ENCODE assay signal across 29 mouse cellular contexts in genomic region chr17:88031755-88032154, GRCm38 (mm10). TPM values are rescaled to one million over a fixed set of nuclear protein-coding genes. Genes with fewer than 3 reads are reported as not detected.
DNase-seq lines count a peak whose midpoint lies in the region; ATAC-seq and TF ChIP-seq lines count a peak whose summit lies in the region.
"Had no signal": no experiment of that assay in that cellular context is flagged by ENCODE, and none has a peak within 500 bp of the region (broad histone marks: within the 10 kb centered on the region; RNA-seq: fewer than 3 reads in every experiment).

No protein-coding gene starts in this region.

- peaks cover 0 to 45% of the 10 kb centered on the region in 2 experiments; a peak in 2 of 4 replicates for H3K36me3 ChIP-seq in MEL (ENCODE audit: control insufficient read depth in 1 of 2, insufficient read depth in 2 of 2, low read length in 2 of 2)
- H3K36me3 ChIP-seq in liver, embryonic 11.5 days (ENCODE audit: control insufficient read depth, insufficient read depth, low read length) = no peaks in the 10 kb centered on the region
- H3K36me3 ChIP-seq in liver, embryonic 16.5 days (ENCODE audit: control insufficient read depth, insufficient read depth) = no peaks in the 10 kb centered on the region
- no peaks in the 10 kb centered on the region for H3K36me3 ChIP-seq in heart, embryonic 10.5 days
- H3K36me3 ChIP-seq in midbrain, postnatal 0 days (ENCODE audit: insufficient read depth, low read length) = no peaks in the 10 kb centered on the region
- H3K36me3 ChIP-seq: embryonic facial prominence, embryonic 13.5 days; heart, embryonic 12.5 days; hindbrain, embryonic 13.5 days; neural tube, embryonic 15.5 days had no signal

- no peaks in the 10 kb centered on the region for H3K27me3 ChIP-seq in MEL (ENCODE audit: control insufficient read depth in 1 of 2, insufficient read depth in 2 of 2, low read length in 2 of 2)
- no peaks in the 10 kb centered on the region for H3K27me3 ChIP-seq in liver, embryonic 11.5 days (replicated peaks; ENCODE audit: control insufficient read depth, insufficient read depth, low read length)
- H3K27me3 ChIP-seq in liver, embryonic 16.5 days (ENCODE audit: control insufficient read depth, insufficient read depth, low read depth, low read length) = no peaks in the 10 kb centered on the region
- H3K27me3 ChIP-seq in heart, embryonic 10.5 days (ENCODE audit: insufficient read depth, poor library complexity, severe bottlenecking) = no peaks in the 10 kb centered on the region
- no peaks in the 10 kb centered on the region for H3K27me3 ChIP-seq in midbrain, postnatal 0 days (ENCODE audit: insufficient read depth, low read length)
- H3K27me3 ChIP-seq: embryonic facial prominence, embryonic 13.5 days; forebrain, embryonic 13.5 days; heart, embryonic 12.5 days; hindbrain, embryonic 13.5 days; neural tube, embryonic 15.5 days had no signal

- H3K79me2 ChIP-seq in MEL (ENCODE audit: control insufficient read depth, insufficient read depth, low read length, poor library complexity) = peaks cover 46% of the 10 kb centered on the region

- WGBS in liver, embryonic 11.5 days = 62% methylated on average over 5 of the region's 5 CpGs
- 42% methylated on average over 5 of the region's 5 CpGs for WGBS in liver, embryonic 16.5 days (ENCODE audit: insufficient replicate concordance)
- 83% methylated on average over 5 of the region's 5 CpGs for WGBS in heart, embryonic 10.5 days
- WGBS in midbrain, postnatal 0 days = 89% methylated on average over 5 of the region's 5 CpGs

- H3K9me3 ChIP-seq in MEL (replicated peaks; ENCODE audit: insufficient read depth, low read length) = no peaks in the 10 kb centered on the region
- H3K9me3 ChIP-seq in liver, embryonic 11.5 days (ENCODE audit: control insufficient read depth, low read length) = no peaks in the 10 kb centered on the region
- no peaks in the 10 kb centered on the region for H3K9me3 ChIP-seq in liver, embryonic 16.5 days (replicated peaks; ENCODE audit: control insufficient read depth, low read length)
- H3K9me3 ChIP-seq in heart, embryonic 10.5 days = no peaks in the 10 kb centered on the region
- no peaks in the 10 kb centered on the region for H3K9me3 ChIP-seq in midbrain, postnatal 0 days (ENCODE audit: low read length)
- H3K9me3 ChIP-seq: embryonic facial prominence, embryonic 13.5 days; forebrain, embryonic 13.5 days; heart, embryonic 12.5 days; hindbrain, embryonic 13.5 days; neural tube, embryonic 15.5 days had no signal

- peaks cover 31 to 32% of the 10 kb centered on the region in 2 experiments for H3K4me1 ChIP-seq in MEL (ENCODE audit: control insufficient read depth in 1 of 2, insufficient read depth in 2 of 2, low read length in 2 of 2)
- H3K4me1 ChIP-seq in liver, embryonic 11.5 days (replicated peaks; ENCODE audit: control insufficient read depth, insufficient read depth, low read length) = peaks cover 32% of the 10 kb centered on the region
- H3K4me1 ChIP-seq in liver, embryonic 16.5 days (ENCODE audit: control insufficient read depth, low read depth, low read length) = peaks cover 35% of the 10 kb centered on the region
- peaks cover 16% of the 10 kb centered on the region for H3K4me1 ChIP-seq in heart, embryonic 10.5 days
- no peaks in the 10 kb centered on the region for H3K4me1 ChIP-seq in midbrain, postnatal 0 days (ENCODE audit: insufficient read depth, low read length)

- no peak for TF ChIP-seq POLR2A in MEL (IDR thresholded peaks at IDR 0.05; ENCODE audit: control insufficient read depth in 1 of 2, insufficient read depth in 1 of 2, low read depth in 1 of 2, low read length in 2 of 2, poor library complexity in 1 of 2)

- peak; percentile 64 for TF ChIP-seq EP300 in MEL (IDR thresholded peaks at IDR 0.05; ENCODE audit: low read depth in 1 of 2, low read length in 2 of 2)

- H3K27ac ChIP-seq in MEL (ENCODE audit: control insufficient read depth, low read depth, low read length) = 0 out of 2 replicates have a peak overlapping the region, but pooled peaks have one; percentile 31
- H3K27ac ChIP-seq in liver, embryonic 11.5 days (ENCODE audit: low read depth, low read length) = no peak overlapping the region
- H3K27ac ChIP-seq in liver, embryonic 16.5 days (ENCODE audit: low read length) = peak overlapping the region; percentile 45
- H3K27ac ChIP-seq in heart, embryonic 10.5 days = no peak overlapping the region
- no peak overlapping the region for H3K27ac ChIP-seq in midbrain, postnatal 0 days (ENCODE audit: low read depth, low read length)
- H3K27ac ChIP-seq: embryonic facial prominence, embryonic 13.5 days; forebrain, embryonic 13.5 days; hindbrain, embryonic 13.5 days; kidney, postnatal 0 days had no signal

- H3K9ac ChIP-seq in MEL (ENCODE audit: control insufficient read depth, low read depth, low read length, poor library complexity, severe bottlenecking) = no peak overlapping the region
- no peak overlapping the region for H3K9ac ChIP-seq in liver, embryonic 11.5 days (ENCODE audit: low read depth, low read length)
- no peak overlapping the region for H3K9ac ChIP-seq in liver, embryonic 16.5 days (ENCODE audit: low read depth, low read length)
- H3K9ac ChIP-seq in midbrain, postnatal 0 days (replicated peaks; ENCODE audit: low read length, poor library complexity, severe bottlenecking) = no peak overlapping the region
- H3K9ac ChIP-seq: embryonic facial prominence, embryonic 13.5 days; forebrain, embryonic 13.5 days; heart, embryonic 12.5 days; hindbrain, embryonic 13.5 days; lung, embryonic 14.5 days; neural tube, embryonic 15.5 days had no signal

- no peak for TF ChIP-seq RAD21 in MEL (IDR thresholded peaks at IDR 0.05; ENCODE audit: low read depth, low read length)

- ATAC-seq in liver, embryonic 11.5 days (replicated peaks; ENCODE audit: low FRiP score) = peak; percentile 79
- peak; percentile 77 for ATAC-seq in liver, embryonic 16.5 days (ENCODE audit: low read depth)
- ATAC-seq in midbrain, postnatal 0 days (ENCODE audit: low FRiP score) = no peak
- ATAC-seq: forebrain, embryonic 13.5 days; intestine, embryonic 16.5 days had no signal

- H3K4me2 ChIP-seq in liver, embryonic 11.5 days = peak overlapping the region; percentile 11; the same call in 1 of the 2 replicates
- peak overlapping the region; percentile 23 for H3K4me2 ChIP-seq in liver, embryonic 16.5 days (ENCODE audit: low read depth, low read length)
- H3K4me2 ChIP-seq in midbrain, postnatal 0 days (ENCODE audit: low read depth, low read length, poor library complexity, severe bottlenecking) = no peak overlapping the region
- H3K4me2 ChIP-seq: embryonic facial prominence, embryonic 13.5 days; forebrain, embryonic 13.5 days; heart, embryonic 12.5 days; hindbrain, embryonic 13.5 days; lung, embryonic 14.5 days; neural tube, embryonic 15.5 days had no signal

- peak; percentile 73 for DNase-seq in MEL (ENCODE audit: low read depth, low spot score)
- peak; percentile 24 for DNase-seq in c-Kit-negative CD71-positive TER-119-positive erythroid progenitor cells, embryonic 14.5 days (ENCODE audit: low read depth, low spot score)
- no peak for DNase-seq in liver, embryonic 11.5 days (ENCODE audit: low spot score)
- no peak for DNase-seq in heart, embryonic 10.5 days (ENCODE audit: low spot score)
- no peak for DNase-seq in T-cell, adult 2 months (ENCODE audit: low spot score)
- DNase-seq in midbrain, postnatal 0 days (ENCODE audit: low spot score) = no peak
- no peak for DNase-seq in thymus, postnatal 25 days
- DNase-seq: adrenal gland, adult 8-10 months; B cell, adult 2 months; cerebellum, adult 18-20 months; cerebellum, postnatal 10 days; gastrocnemius, postnatal 14 days; heart, adult 11 months; heart, postnatal 4 days; kidney, adult 8-10 months; kidney, postnatal 4 days; lung, embryonic 14.5 days; lung, postnatal 14 days; midbrain, embryonic 14.5 days; right cerebral cortex, adult 18-20 months; right cerebral cortex, postnatal 4 days had no signal

- H3K4me3 ChIP-seq in MEL (ENCODE audit: control insufficient read depth in 1 of 2, insufficient read depth in 1 of 2, low read depth in 2 of 2, low read length in 2 of 2) = no peak overlapping the region
- no peak overlapping the region for H3K4me3 ChIP-seq in liver, embryonic 11.5 days (ENCODE audit: low read depth, low read length)
- H3K4me3 ChIP-seq in liver, embryonic 16.5 days (ENCODE audit: low read depth, low read length) = no peak overlapping the region
- no peak overlapping the region for H3K4me3 ChIP-seq in heart, embryonic 10.5 days
- no peak overlapping the region for H3K4me3 ChIP-seq in midbrain, postnatal 0 days (ENCODE audit: low read depth, low read length)
- H3K4me3 ChIP-seq: embryonic facial prominence, embryonic 13.5 days; forebrain, embryonic 13.5 days; heart, embryonic 12.5 days; hindbrain, embryonic 13.5 days; neural tube, embryonic 15.5 days had no signal

- no peak for TF ChIP-seq CTCF in MEL (IDR thresholded peaks at IDR 0.05 in 2 of 3, conservative IDR thresholded peaks at IDR 0.05 in 1 of 3; ENCODE audit: control insufficient read depth in 1 of 3, insufficient read depth in 1 of 3, low read depth in 2 of 3, low read length in 3 of 3, poor library complexity in 1 of 3, severe bottlenecking in 1 of 3)
- no peak for TF ChIP-seq CTCF in midbrain, postnatal 0 days (IDR thresholded peaks at IDR 0.05)

TF ChIP-seq in MEL, 35 proteins besides CTCF, POLR2A, EP300 and RAD21 (continues in another document):
- TF ChIP-seq MAX (IDR thresholded peaks at IDR 0.05; ENCODE audit: low read length) = 0 out of 2 replicates have a peak, but pooled peaks have one; percentile 32
- 0 out of 2 replicates have a peak, but pooled peaks have one; percentile 25 for TF ChIP-seq MYC (IDR thresholded peaks at IDR 0.05; ENCODE audit: low read depth, low read length)

RNA-seq across cellular contexts. Expression of gene Fbxo11, which starts 33.3 kb away (rescaled TPM):
- 9.4 and 14.1 TPM in 2 replicates for total RNA-seq in MEL (2012; rRNA removed)
- polyA plus RNA-seq in MEL (2012; ENCODE audit: insufficient read depth in 1 of 2, insufficient read length in 2 of 2, low read depth in 1 of 2, low replicate concordance in 2 of 2, missing spikeins in 1 of 2) = 10 to 100 TPM; 17.5 to 91.4 TPM
- polyA plus RNA-seq in liver, embryonic 11.5 days (2014; fragmentation: Nextera tagmentation; extraction: Ambion mirVana) = 12.4 and 14.0 TPM in 2 replicates
- polyA plus RNA-seq in liver, embryonic 16.5 days (2015; fragmentation: Nextera tagmentation; extraction: Ambion mirVana) = 2.6 TPM in 2 replicates
- polyA plus RNA-seq in heart, embryonic 10.5 days (2016; fragmentation: Nextera tagmentation; extraction: Ambion mirVana) = 11.0 TPM in 2 replicates
- total RNA-seq in midbrain, postnatal 0 days (2014; rRNA removed) = 48.5 and 76.9 TPM in 2 replicates
- polyA plus RNA-seq in midbrain, postnatal 0 days (2015; fragmentation: Nextera tagmentation; extraction: Ambion mirVana) = 22.3 and 27.7 TPM in 2 replicates

RNA-seq across cellular contexts. Expression of gene Msh6, which starts 56.9 kb away (rescaled TPM):
- 118 and 126 TPM in 2 replicates for total RNA-seq in MEL (2012; rRNA removed)
- polyA plus RNA-seq in MEL (2012; ENCODE audit: insufficient read depth in 1 of 2, insufficient read length in 2 of 2, low read depth in 1 of 2, low replicate concordance in 2 of 2, missing spikeins in 1 of 2) = 100 to 1,000 TPM; 144 to 167 TPM
- 69.0 and 80.0 TPM in 2 replicates for polyA plus RNA-seq in liver, embryonic 11.5 days (2014; fragmentation: Nextera tagmentation; extraction: Ambion mirVana)
- polyA plus RNA-seq in liver, embryonic 16.5 days (2015; fragmentation: Nextera tagmentation; extraction: Ambion mirVana) = 20.3 and 21.8 TPM in 2 replicates
- 53.6 and 58.1 TPM in 2 replicates for polyA plus RNA-seq in heart, embryonic 10.5 days (2016; fragmentation: Nextera tagmentation; extraction: Ambion mirVana)
- 20.9 and 21.9 TPM in 2 replicates for total RNA-seq in midbrain, postnatal 0 days (2014; rRNA removed)
- polyA plus RNA-seq in midbrain, postnatal 0 days (2015; fragmentation: Nextera tagmentation; extraction: Ambion mirVana) = 17.4 and 17.6 TPM in 2 replicates

Comparison
In these comparisons a context has a peak if more than half of its experiments do, and no peak if none do; other contexts are left out.
1. H3K27ac ChIP-seq: peak in MEL (single experiment) and liver, embryonic 16.5 days (single experiment); none in liver, embryonic 11.5 days (single experiment), heart, embryonic 10.5 days (single experiment) and midbrain, postnatal 0 days (single experiment).
2. DNase-seq: peak in MEL (single experiment) and c-Kit-negative CD71-positive TER-119-positive erythroid progenitor cells, embryonic 14.5 days (single experiment); none in liver, embryonic 11.5 days (single experiment), heart, embryonic 10.5 days (single experiment), T-cell, adult 2 months (single experiment), midbrain, postnatal 0 days (single experiment) and thymus, postnatal 25 days (single experiment).